ENCODE assay signal across 23 mouse cellular contexts in the genomic region with DNA sequence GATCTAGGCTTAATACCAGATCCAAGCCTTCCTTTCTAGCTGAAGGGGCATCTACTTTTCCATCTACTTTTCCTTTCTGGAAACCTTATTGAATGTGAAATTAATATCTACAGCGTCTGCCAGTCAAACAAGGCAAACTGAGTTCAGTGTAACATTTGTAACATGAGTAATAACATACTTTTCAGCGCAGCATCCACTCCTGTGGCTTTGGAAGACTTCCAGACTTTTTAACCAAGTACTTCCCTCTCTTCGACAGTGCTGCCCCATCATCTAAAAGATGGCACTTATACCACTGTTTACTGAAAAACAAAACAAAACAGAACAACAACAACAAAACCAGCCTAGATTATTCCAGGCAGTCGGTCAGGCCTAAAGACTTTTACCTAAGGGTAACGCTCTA.
DNase-seq lines count a peak whose midpoint lies in the region; ATAC-seq and TF ChIP-seq lines count a peak whose summit lies in the region.
"Had no signal": no experiment of that assay in that cellular context is flagged by ENCODE, and none has a peak within 500 bp of the region (broad histone marks: within the 10 kb centered on the region; RNA-seq: fewer than 3 reads in every experiment).

No protein-coding gene starts in this region.

- H3K4me3 ChIP-seq in limb, embryonic 14.5 days (replicated peaks; ENCODE audit: low read length), result no peak overlapping the region
- no peak overlapping the region for H3K4me3 ChIP-seq in limb, embryonic 10.5 days
- no peak overlapping the region for H3K4me3 ChIP-seq in embryonic fibroblast, embryonic 13.5 days (ENCODE audit: insufficient read depth, low read length)
- H3K4me3 ChIP-seq: embryonic facial prominence, embryonic 12.5 days; forebrain, embryonic 10.5 days; heart, embryonic 13.5 days; hindbrain, embryonic 13.5 days had no signal

- 67% methylated on average over 5 of the region's 5 CpGs for WGBS in limb, embryonic 14.5 days
- WGBS in limb, embryonic 10.5 days, result 91% methylated on average over 5 of the region's 5 CpGs

- no peaks in the 10 kb centered on the region for H3K36me3 ChIP-seq in limb, embryonic 14.5 days (ENCODE audit: control insufficient read depth, insufficient read depth, low read length)
- no peaks in the 10 kb centered on the region for H3K36me3 ChIP-seq in limb, embryonic 10.5 days
- H3K36me3 ChIP-seq: embryonic facial prominence, embryonic 12.5 days; forebrain, embryonic 10.5 days; G1E; heart, embryonic 13.5 days; hindbrain, embryonic 13.5 days had no signal

- ATAC-seq in limb, embryonic 14.5 days (ENCODE audit: low FRiP score, low read depth), result no peak
- ATAC-seq: activated CD4-positive, CD25-positive, alpha-beta regulatory T cell, adult 4 months; CD4-positive, CD25-positive, alpha-beta regulatory T cell, adult 4 months; forebrain, embryonic 14.5 days; hindbrain, postnatal 0 days had no signal

- peak; percentile 4 for DNase-seq in limb, embryonic 14.5 days (ENCODE audit: low spot score)
- DNase-seq in limb, embryonic 10.5 days (ENCODE audit: low spot score), result no peak
- DNase-seq in NIH3T3 (ENCODE audit: low read depth), result peak; percentile 2
- DNase-seq in right cerebral cortex, postnatal 36 days (ENCODE audit: low spot score in 2 of 2), result no peak
- no peak for DNase-seq in urinary bladder, postnatal 25 days (ENCODE audit: low spot score)
- no peak for DNase-seq in ovary, adult 18-20 months (ENCODE audit: low spot score)
- DNase-seq: adrenal gland, postnatal 25 days; B cell, adult 2 months; cerebellum, adult 2 months; cerebellum, postnatal 10 days; embryo, embryonic 11 days; gastrocnemius, postnatal 36 days; heart, adult 11 months had no signal

- peaks cover 5% of the 10 kb centered on the region; the same call in 1 of the 2 replicates for H3K4me1 ChIP-seq in limb, embryonic 14.5 days (ENCODE audit: control insufficient read depth, insufficient read depth, low read length)
- H3K4me1 ChIP-seq in limb, embryonic 10.5 days, result no peaks in the 10 kb centered on the region
- H3K4me1 ChIP-seq in embryonic fibroblast, embryonic 13.5 days (ENCODE audit: control insufficient read depth, insufficient read depth, low read length), result no peaks in the 10 kb centered on the region
- H3K4me1 ChIP-seq: forebrain, embryonic 10.5 days; heart, embryonic 13.5 days; hindbrain, embryonic 13.5 days had no signal

- H3K27ac ChIP-seq in limb, embryonic 14.5 days (replicated peaks; ENCODE audit: low read depth, low read length), result no peak overlapping the region
- no peak overlapping the region for H3K27ac ChIP-seq in limb, embryonic 10.5 days
- peak overlapping the region; percentile 24; the same call in 1 of the 2 replicates for H3K27ac ChIP-seq in embryonic fibroblast, embryonic 13.5 days (ENCODE audit: insufficient read depth, low read length)
- H3K27ac ChIP-seq: embryonic facial prominence, embryonic 12.5 days; forebrain, embryonic 10.5 days; heart, embryonic 13.5 days; hindbrain, embryonic 13.5 days; hindbrain, postnatal 0 days had no signal

- H3K9ac ChIP-seq in limb, embryonic 14.5 days (ENCODE audit: low read depth, low read length, severe bottlenecking), result no peak overlapping the region
- H3K9ac ChIP-seq: embryonic facial prominence, embryonic 12.5 days; heart, embryonic 13.5 days; hindbrain, embryonic 13.5 days had no signal

- no peak for TF ChIP-seq CTCF in embryonic fibroblast, embryonic 13.5 days (IDR thresholded peaks at IDR 0.05; ENCODE audit: borderline replicate concordance, insufficient read depth, low read length)

- no peak for TF ChIP-seq POLR2A in limb, embryonic 14.5 days (IDR thresholded peaks at IDR 0.05; ENCODE audit: borderline replicate concordance, extremely low read depth, insufficient read depth, insufficient read length)
- TF ChIP-seq POLR2A in embryonic fibroblast, embryonic 13.5 days (IDR thresholded peaks at IDR 0.05; ENCODE audit: low read depth, low read length), result no peak

- no peaks in the 10 kb centered on the region for H3K27me3 ChIP-seq in limb, embryonic 14.5 days (ENCODE audit: control insufficient read depth, insufficient read depth, low read length)
- H3K27me3 ChIP-seq in limb, embryonic 10.5 days (ENCODE audit: low read depth, poor library complexity, severe bottlenecking), result no peaks in the 10 kb centered on the region
- H3K27me3 ChIP-seq: embryonic facial prominence, embryonic 12.5 days; heart, embryonic 13.5 days; hindbrain, embryonic 13.5 days had no signal

- no peaks in the 10 kb centered on the region for H3K9me3 ChIP-seq in limb, embryonic 14.5 days (ENCODE audit: control insufficient read depth, low read length)
- H3K9me3 ChIP-seq in limb, embryonic 10.5 days (replicated peaks), result no peaks in the 10 kb centered on the region
- H3K9me3 ChIP-seq: embryonic facial prominence, embryonic 12.5 days; forebrain, embryonic 10.5 days; G1E; heart, embryonic 13.5 days; hindbrain, embryonic 13.5 days had no signal

- H3K4me2 ChIP-seq in limb, embryonic 14.5 days (replicated peaks; ENCODE audit: low read depth, low read length, severe bottlenecking), result no peak overlapping the region
- H3K4me2 ChIP-seq: embryonic facial prominence, embryonic 12.5 days; heart, embryonic 13.5 days; hindbrain, embryonic 13.5 days had no signal

Comparison
In these comparisons a context has a peak if more than half of its experiments do, and no peak if none do; other contexts are left out.
1. DNase-seq: peak in limb, embryonic 14.5 days (single experiment) and NIH3T3 (single experiment); none in limb, embryonic 10.5 days (single experiment), right cerebral cortex, postnatal 36 days (0 of 2), urinary bladder, postnatal 25 days (single experiment) and ovary, adult 18-20 months (single experiment).